Mouse (Mus musculus): ENCODE data around the gene Stra6. TPM values are rescaled to one million over a fixed set of nuclear protein-coding genes. Genes with fewer than 3 reads are reported as not detected.

Gene Stra6
- polyA plus RNA-seq (2011; ENCODE audit: insufficient read length, low read depth, missing spikeins), result 0.42 TPM in 1 of 2 replicates, not detected in the other

GRCm38 (mm10) chr9:58063531-58063930 is at the start of gene Stra6:
TSS of gene Stra6 (plus strand) at chr9:58063788.
- no peaks in the 10 kb centered on the region for H3K4me1 ChIP-seq (ENCODE audit: control insufficient read depth, insufficient read depth, low read length)
- no peak within 1 kb of the TSS for H3K4me3 ChIP-seq (ENCODE audit: insufficient read depth, low read length)
- TF ChIP-seq POLR2A (IDR thresholded peaks at IDR 0.05; ENCODE audit: low read depth, low read length), result no peak
- TF ChIP-seq CTCF (IDR thresholded peaks at IDR 0.05; ENCODE audit: borderline replicate concordance, insufficient read depth, low read length), result no peak
- no peak within 1 kb of the TSS for H3K27ac ChIP-seq (ENCODE audit: insufficient read depth, low read length)

DNA sequence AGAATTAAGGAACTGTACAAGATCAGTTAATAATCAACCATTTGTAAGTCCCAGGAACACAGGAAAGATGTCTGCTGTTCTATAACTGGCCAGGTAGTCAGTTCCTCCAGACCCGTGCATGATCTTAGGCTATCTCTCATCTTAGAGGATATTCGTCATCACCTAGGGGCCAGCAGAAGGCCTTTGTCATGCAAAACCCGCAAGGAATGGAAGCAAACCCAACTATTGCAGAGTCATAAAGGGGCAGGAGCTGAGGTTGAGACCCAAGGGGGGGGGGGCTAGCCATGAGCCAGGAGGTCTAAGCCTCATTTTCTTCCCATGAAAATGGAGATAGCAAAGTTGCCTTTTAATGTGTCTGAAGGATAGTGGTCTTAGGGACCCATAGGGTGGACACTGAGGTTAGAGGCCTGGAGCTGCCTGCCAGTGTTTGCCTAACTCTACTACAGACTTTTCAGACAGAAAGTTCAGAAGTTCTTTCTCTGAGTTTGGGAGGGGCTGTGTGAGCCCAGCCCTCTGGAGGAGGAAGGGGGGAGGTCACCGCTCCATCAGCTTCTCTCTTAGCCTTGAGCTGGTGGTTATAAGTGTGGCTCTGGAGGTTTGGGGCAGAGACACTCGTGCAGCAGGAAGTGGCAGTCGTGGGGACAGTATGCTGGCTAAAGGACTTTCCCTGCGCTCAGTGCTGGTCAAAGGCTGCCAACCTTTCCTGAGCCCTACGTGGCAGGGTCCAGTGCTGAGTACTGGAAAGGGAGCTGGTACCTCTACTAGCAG is 49.0 kb upstream of the Stra6 start:
- Histone ChIP-seq H3K4me3 (ENCODE audit: insufficient read depth, low read length) (no peak overlapping the region), H3K27ac (ENCODE audit: insufficient read depth, low read length) (no peak overlapping the region), H3K4me1 (ENCODE audit: control insufficient read depth, insufficient read depth, low read length) (no peaks in the 10 kb centered on the region; the same call in 1 of the 2 replicates)
- TF ChIP-seq CTCF (IDR thresholded peaks at IDR 0.05; ENCODE audit: borderline replicate concordance, insufficient read depth, low read length) (no peak), POLR2A (IDR thresholded peaks at IDR 0.05; ENCODE audit: low read depth, low read length) (no peak)

DNA sequence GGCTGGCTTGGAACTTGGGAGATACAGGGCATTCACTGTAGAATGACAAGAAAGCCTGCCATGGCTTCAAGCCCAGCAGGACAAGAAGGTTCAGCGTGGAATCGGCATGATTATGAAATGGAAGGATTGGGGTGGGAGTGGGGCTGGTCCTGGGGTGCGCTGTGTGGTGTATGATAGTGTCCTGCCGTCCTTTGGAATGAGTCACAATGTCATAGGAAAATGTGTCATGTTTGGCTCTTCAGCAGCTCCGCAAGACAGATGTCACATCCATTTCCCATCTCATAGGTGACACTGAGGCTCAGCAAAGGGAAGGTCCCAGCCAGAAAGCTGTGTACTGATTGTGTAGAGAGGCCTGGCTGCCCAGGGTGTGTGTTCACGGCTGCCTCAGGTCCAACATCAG is 47.7 kb upstream of the Stra6 start:
- no peaks in the 10 kb centered on the region; the same call in 1 of the 2 replicates for H3K4me1 ChIP-seq (ENCODE audit: control insufficient read depth, insufficient read depth, low read length)
- no peak overlapping the region for H3K27ac ChIP-seq (ENCODE audit: insufficient read depth, low read length)
- H3K4me3 ChIP-seq (ENCODE audit: insufficient read depth, low read length), result no peak overlapping the region
- no peak for TF ChIP-seq POLR2A (IDR thresholded peaks at IDR 0.05; ENCODE audit: low read depth, low read length)

DNA sequence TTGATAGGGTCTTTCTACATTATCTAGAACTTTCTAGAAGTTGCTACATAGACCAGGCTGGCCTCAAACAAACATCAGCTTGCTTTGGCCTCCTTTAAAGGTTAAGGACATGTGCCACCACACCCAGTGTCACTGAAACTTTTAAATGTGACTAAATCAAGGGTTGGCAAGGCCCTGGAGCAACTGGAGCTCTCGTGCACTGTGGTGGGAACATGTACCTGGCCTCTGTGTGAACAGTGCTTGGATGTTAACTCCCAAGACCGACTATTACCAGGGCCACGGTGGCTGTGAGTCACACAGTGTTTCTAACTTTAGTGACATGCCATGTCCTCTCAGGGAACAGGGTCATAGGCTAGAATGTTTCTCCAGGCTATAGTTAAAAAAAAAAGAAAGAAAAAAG is 46.6 kb upstream of the Stra6 start:
- Histone ChIP-seq H3K27ac (ENCODE audit: insufficient read depth, low read length) (no peak overlapping the region), H3K4me3 (ENCODE audit: insufficient read depth, low read length) (no peak overlapping the region), H3K4me1 (ENCODE audit: control insufficient read depth, insufficient read depth, low read length) (no peaks in the 10 kb centered on the region; the same call in 1 of the 2 replicates)
- TF ChIP-seq CTCF (IDR thresholded peaks at IDR 0.05; ENCODE audit: borderline replicate concordance, insufficient read depth, low read length) (no peak), POLR2A (IDR thresholded peaks at IDR 0.05; ENCODE audit: low read depth, low read length) (no peak)

- no peak overlapping the region for H3K27ac ChIP-seq (ENCODE audit: insufficient read depth, low read length)
- TF ChIP-seq POLR2A (IDR thresholded peaks at IDR 0.05; ENCODE audit: low read depth, low read length) (no peak), CTCF (IDR thresholded peaks at IDR 0.05; ENCODE audit: borderline replicate concordance, insufficient read depth, low read length) (no peak)
- H3K4me3 ChIP-seq (ENCODE audit: insufficient read depth, low read length), result no peak overlapping the region
Measured at GRCm38 (mm10) chr9:58018385-58018784, 45.2 kb upstream of the Stra6 start.

DNA sequence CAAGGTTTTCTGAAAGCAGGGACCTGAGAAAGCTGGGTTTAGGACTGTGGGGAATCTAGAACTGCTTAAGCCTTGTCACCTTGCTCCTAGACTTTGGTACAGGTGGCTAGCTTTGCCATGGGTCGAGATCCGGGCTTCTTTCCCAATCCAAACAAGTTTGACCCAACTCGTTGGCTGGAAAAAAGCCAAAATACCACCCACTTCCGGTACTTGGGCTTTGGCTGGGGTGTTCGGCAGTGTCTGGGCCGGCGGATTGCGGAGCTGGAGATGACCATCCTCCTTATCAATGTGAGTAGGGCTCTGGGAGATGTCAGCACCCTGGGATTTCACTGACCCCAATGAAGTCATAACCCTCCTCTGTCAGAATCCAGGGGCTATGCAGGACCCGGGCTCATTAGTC is 37.6 kb upstream of the Stra6 start:
- TF ChIP-seq POLR2A (IDR thresholded peaks at IDR 0.05; ENCODE audit: low read depth, low read length) (no peak), CTCF (IDR thresholded peaks at IDR 0.05; ENCODE audit: borderline replicate concordance, insufficient read depth, low read length) (no peak)
- H3K27ac ChIP-seq (ENCODE audit: insufficient read depth, low read length), result no peak overlapping the region
- H3K4me1 ChIP-seq (ENCODE audit: control insufficient read depth, insufficient read depth, low read length), result no peaks in the 10 kb centered on the region
- H3K4me3 ChIP-seq (ENCODE audit: insufficient read depth, low read length), result no peak overlapping the region

More at GRCm38 (mm10) chr9:58018385-58018784, 45.2 kb upstream of the Stra6 start:
- H3K4me1 ChIP-seq (ENCODE audit: control insufficient read depth, insufficient read depth, low read length), result no peaks in the 10 kb centered on the region

DNA sequence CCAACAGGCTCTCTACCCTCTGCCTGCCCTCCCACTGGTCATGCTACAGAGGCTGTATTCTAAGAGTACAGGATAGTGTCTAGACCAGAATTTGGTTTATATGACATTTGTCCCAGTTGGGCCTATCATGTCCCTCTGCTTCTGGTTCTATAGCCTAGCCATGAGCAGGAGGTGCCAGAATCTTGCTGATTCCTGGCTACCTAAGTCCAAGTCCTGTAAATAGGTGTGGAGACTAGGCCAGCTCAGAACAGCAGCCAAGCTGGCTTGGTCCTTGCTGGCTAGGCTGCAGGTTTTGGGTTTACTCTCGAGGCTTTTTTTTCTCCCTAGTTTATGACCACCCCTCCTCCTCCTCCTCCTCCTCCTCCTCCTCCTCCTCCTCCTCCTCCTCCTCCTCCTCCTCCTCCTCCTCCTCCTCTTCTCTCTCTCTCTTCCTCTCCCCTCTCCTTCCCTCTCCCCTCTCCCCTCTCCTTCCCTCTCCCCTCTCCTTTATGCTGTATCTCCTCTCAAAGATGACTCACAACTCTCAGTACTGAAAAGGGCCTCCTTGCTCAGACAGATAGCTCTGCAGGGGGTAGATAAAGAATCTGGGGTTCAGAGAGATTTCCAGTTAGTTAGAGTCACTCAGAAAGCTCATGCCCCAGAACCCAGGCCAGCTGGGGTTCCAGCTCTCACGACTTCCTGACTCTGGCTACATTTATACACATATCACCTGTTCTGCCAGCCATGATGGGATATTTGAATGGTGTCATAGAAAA is 36.0 kb upstream of the Stra6 start:
- no peaks in the 10 kb centered on the region for H3K4me1 ChIP-seq (ENCODE audit: control insufficient read depth, insufficient read depth, low read length)
- no peak overlapping the region for H3K27ac ChIP-seq (ENCODE audit: insufficient read depth, low read length)
- H3K4me3 ChIP-seq (ENCODE audit: insufficient read depth, low read length), result no peak overlapping the region
- TF ChIP-seq POLR2A (IDR thresholded peaks at IDR 0.05; ENCODE audit: low read depth, low read length) (no peak), CTCF (IDR thresholded peaks at IDR 0.05; ENCODE audit: borderline replicate concordance, insufficient read depth, low read length) (no peak)

DNA sequence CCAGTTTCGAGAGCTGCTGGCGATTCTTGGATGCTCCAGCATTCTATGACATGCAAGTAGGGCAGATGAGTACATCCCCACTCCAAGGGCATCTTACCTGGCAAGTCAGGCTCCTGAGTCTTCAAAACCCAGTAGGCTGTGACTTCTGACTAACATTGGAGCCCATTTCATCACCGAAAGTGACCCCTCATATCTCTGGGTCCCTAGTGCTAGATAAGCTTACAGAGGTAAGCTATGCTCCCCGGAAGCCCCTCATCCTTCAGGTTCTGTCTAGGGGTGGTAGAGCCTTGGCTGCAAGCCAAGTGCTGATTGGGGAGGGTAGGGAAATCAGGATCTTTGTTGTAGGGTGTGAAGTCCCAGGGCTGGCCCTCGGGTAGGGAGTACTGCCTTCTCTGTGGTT is 34.7 kb upstream of the Stra6 start:
- H3K4me3 ChIP-seq (ENCODE audit: insufficient read depth, low read length), result no peak overlapping the region
- H3K27ac ChIP-seq (ENCODE audit: insufficient read depth, low read length), result no peak overlapping the region
- H3K4me1 ChIP-seq (ENCODE audit: control insufficient read depth, insufficient read depth, low read length), result no peaks in the 10 kb centered on the region
- TF ChIP-seq CTCF (IDR thresholded peaks at IDR 0.05; ENCODE audit: borderline replicate concordance, insufficient read depth, low read length) (no peak), POLR2A (IDR thresholded peaks at IDR 0.05; ENCODE audit: low read depth, low read length) (no peak)

DNA sequence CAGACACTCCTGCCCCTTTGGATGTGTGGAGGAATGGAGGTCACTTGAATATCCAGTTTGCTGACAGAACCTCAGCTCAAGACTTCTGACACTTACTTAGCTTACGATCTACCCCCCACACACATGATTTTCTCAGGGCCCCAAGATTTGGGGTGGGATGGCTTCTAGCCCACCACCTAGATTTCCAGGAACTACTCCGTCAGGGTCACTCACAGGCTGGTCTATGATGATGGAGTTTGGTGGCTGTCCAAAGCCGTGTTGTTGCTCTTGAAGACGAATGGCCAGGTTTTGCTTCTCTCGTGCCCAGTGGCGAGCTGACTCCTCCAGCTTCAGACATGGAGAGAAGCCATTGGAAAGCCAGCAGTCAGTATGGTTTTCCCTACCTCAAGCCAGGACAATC is 34.0 kb upstream of the Stra6 start:
- Histone ChIP-seq H3K4me1 (ENCODE audit: control insufficient read depth, insufficient read depth, low read length) (no peaks in the 10 kb centered on the region), H3K27ac (ENCODE audit: insufficient read depth, low read length) (no peak overlapping the region), H3K4me3 (ENCODE audit: insufficient read depth, low read length) (no peak overlapping the region)
- no peak for TF ChIP-seq POLR2A (IDR thresholded peaks at IDR 0.05; ENCODE audit: low read depth, low read length)
- no peak for TF ChIP-seq CTCF (IDR thresholded peaks at IDR 0.05; ENCODE audit: borderline replicate concordance, insufficient read depth, low read length)

DNA sequence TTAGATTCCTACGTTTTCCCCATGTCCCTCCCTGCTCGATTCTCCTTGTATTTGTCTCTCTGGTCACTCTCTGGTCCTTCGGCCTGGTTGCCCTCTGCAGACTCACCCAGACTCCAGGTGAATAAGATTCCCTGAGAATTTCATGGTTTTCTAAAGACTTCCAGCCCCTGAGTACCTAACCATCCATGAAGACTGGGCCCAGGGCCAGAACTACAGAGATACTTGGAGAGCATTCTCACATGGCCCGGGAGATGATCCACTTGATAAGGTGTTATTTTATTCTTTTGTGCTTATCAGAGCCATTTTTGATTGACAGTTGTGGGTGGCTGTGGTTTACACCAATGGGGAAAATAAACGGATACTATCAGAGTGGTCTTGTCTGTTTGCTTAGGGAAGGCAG is 31.7 kb upstream of the Stra6 start:
- Histone ChIP-seq H3K4me3 (ENCODE audit: insufficient read depth, low read length) (no peak overlapping the region), H3K4me1 (ENCODE audit: control insufficient read depth, insufficient read depth, low read length) (no peaks in the 10 kb centered on the region), H3K27ac (ENCODE audit: insufficient read depth, low read length) (no peak overlapping the region)
- TF ChIP-seq POLR2A (IDR thresholded peaks at IDR 0.05; ENCODE audit: low read depth, low read length), result no peak
- TF ChIP-seq CTCF (IDR thresholded peaks at IDR 0.05; ENCODE audit: borderline replicate concordance, insufficient read depth, low read length), result no peak
